Mouse (Mus musculus) erythroblast, adult 5-6 weeks (primary cell): ENCODE measurements around the gene Thsd7a. TPM values are rescaled to one million over a fixed set of nuclear protein-coding genes. Genes with fewer than 3 reads are reported as not detected.

Experiments
- ATAC-seq: replicated peaks from 2 replicates; pipeline ENCODE4 v1.8.0; 2016; ENCODE audit warnings: moderate number of reproducible peaks, mild to moderate bottlenecking, moderate TSS enrichment, inconsistent platforms; ENCODE audit not compliant: poor library complexity, low FRiP score, severe bottlenecking
- total RNA-seq, 2 experiments: library from RNA; stranded (forward) in 1 of 2; stranded (reverse) in 1 of 2; fragments of 150-400 nt in 1 of 2; fragments of 200-764, 138-1000 nt in 1 of 2; gene quantifications; 2 replicates each; pipeline versions ENCODE4 v1.2.3 to v1.2.4; 2015 to 2017; ENCODE audit warnings: low replicate concordance in 2 of 2

Thsd7a gene
- total RNA-seq, 2 experiments from 2014 or later: 0.09 to 1.3 TPM

- ATAC-seq: no peak
These were observed 50.1 kb downstream of the Thsd7a start for GRCm38 (mm10) chr6:12699089-12699488.

GRCm38 (mm10) chr6:12693689-12694088 is 55.5 kb downstream of the Thsd7a start:
- ATAC-seq: no peak

- no peak for ATAC-seq
These were observed 56.0 kb downstream of the Thsd7a start for GRCm38 (mm10) chr6:12693239-12693638.

DNA sequence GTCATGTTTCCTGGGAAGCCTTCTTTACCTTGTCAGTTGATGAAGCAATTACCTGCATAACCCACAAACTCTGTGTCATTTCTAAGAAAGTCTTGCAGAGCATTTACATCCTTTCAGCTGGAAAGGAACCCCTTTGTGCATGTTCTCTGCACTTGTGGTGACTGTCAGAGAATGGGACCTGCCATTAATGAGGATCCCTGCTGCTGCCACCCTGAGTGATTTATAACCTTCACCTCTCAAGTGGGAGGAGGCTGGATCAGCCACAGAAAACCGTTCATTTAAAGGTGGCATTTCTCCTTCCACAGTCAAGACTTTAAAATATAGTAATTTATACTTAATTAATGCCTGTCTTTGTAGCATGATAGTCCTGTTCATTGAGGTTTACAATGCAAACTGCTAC is 99.6 kb downstream of the Thsd7a start:
- ATAC-seq: no peak

DNA sequence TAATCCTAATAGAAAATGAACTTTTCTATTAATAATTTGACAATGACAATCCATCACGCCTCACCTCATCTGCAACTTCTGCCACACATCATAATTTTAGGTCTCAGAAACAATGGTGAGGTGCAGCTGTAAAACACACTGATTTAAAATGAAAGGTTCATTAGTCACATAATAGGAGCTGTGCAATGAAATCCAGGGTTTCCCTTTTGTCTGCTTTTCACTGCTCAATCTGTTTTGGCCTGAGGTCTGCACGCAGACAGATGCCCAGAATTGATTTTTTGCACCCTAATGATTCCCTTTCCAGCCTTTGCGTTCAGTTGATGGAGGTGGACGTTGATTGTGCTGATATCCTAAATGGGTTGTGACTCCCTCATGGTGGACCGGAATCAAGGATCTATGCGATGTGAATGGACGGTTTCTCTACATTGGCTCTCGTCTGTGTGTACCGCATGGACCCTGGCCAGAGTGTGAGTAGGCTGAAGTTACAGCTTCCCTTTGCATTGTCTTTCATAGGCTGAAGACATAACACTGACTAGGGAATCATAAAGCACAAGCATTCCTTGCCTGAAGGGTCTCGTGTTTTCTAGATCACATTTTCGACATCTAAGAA is 120.5 kb downstream of the Thsd7a start:
- ATAC-seq: no peak

GRCm38 (mm10) chr6:12606638-12607246 is 142.5 kb downstream of the Thsd7a start:
- ATAC-seq: no peak

DNA sequence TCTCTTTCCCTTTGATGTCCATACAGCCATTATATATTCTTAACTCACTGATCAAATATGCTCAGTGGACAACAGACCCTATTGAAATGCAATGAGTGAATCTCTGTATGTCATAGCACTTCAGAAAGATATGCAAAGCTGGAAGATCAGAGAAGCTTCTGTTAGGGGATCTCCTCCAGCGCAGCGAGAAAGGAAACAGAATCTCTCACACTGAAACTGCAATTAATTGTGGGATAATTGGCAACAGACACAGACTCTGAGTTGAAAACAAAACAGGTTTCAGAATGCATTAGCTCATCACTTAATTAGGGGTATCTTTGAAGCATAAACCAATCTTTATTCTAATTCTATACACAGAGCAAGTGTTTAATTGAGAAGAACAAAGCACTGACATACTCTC is 146.3 kb downstream of the Thsd7a start:
- ATAC-seq: no peak

GRCm38 (mm10) chr6:12602161-12602560 is 147.0 kb downstream of the Thsd7a start:
- no peak for ATAC-seq

GRCm38 (mm10) chr6:12584456-12584855 is 164.8 kb downstream of the Thsd7a start:
- ATAC-seq: no peak

GRCm38 (mm10) chr6:12581143-12581542 is 168.1 kb downstream of the Thsd7a start:
- ATAC-seq: no peak

GRCm38 (mm10) chr6:12575619-12576216 is 173.5 kb downstream of the Thsd7a start:
- ATAC-seq: no peak

- no peak for ATAC-seq
These were observed 177.0 kb downstream of the Thsd7a start for GRCm38 (mm10) chr6:12572202-12572601.

DNA sequence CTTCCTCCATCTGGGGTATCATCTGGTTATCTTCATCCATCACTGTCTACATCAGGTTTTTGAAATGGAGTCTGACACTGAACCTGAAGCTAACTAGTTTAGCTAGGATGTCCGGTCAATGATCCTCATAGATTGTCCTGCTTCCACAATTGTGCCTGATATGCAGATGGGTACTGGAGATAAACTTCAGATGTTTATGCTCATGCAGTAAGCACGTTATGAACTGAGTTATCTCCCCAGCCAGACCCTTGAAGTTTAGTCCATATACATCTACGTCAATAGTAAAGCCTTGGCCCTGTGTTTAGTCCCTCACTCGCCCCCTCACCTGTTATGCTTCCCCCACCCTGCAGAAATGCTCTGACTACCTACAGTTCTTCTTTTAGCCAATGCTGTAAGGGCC is 184.1 kb downstream of the Thsd7a start:
- no peak for ATAC-seq

DNA sequence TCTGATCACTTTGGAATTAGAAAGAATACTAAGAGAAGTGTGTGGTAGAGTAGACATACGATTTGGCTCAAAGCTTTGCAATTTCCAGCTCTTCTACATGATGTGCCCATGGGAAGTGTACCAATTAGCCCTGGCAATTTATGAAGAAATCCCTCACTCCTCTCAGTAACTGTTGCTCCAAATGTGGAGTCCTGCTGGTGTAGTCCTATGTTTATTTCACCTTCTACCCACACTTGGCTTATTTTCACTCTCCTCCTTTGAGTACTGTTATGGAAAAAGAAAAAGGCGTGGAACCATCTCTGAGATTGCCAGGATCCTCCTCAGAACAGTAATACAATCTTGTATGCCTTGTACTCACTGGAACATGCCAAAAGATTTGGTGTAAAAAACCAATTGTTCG is 186.9 kb downstream of the Thsd7a start:
- ATAC-seq: no peak

DNA sequence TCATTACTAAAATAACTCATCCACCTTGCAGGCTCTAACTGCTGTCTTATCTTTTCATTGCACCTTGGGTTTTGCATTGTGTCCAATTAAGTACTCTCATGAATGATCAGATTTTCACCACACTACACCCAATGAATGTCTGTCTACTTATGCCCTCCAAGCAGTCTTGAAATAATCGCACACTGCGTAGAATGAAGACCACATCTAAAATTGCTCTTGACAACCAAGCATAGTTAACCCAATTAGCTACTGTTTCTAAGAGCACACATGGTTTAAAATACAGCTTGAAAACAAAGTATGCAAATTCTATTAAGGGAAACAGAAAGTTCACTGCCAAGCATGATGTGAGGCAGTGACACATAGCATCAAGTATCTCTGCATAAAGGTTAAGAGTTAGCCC is 188.7 kb downstream of the Thsd7a start:
- ATAC-seq: no peak

- no peak for ATAC-seq
These were observed 193.8 kb downstream of the Thsd7a start for GRCm38 (mm10) chr6:12555114-12556099.

GRCm38 (mm10) chr6:12551176-12551575 is 198.0 kb downstream of the Thsd7a start:
- no peak for ATAC-seq

- no peak for ATAC-seq
These were observed 199.1 kb downstream of the Thsd7a start for GRCm38 (mm10) chr6:12550054-12550655.

DNA sequence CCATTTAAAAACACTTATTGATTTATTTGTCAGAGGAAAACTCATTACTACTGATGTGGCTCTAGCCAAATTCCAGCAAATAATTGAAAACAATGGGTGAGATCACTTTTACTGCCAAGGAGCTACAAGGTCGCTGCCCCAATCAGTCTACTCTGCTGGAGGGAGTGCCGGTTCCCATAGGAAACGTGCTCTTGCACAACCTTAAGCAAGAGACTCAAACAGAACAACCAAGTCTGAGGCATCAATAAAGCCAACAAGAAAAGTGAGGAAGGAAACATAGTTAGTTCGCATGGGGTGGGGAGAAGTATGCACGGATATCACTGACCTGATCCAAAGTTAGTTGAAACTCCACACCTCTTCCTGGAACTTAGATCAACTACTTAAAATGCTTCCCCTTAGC is 205.1 kb downstream of the Thsd7a start:
- ATAC-seq: no peak

GRCm38 (mm10) chr6:12542496-12542895 is 206.7 kb downstream of the Thsd7a start:
- no peak for ATAC-seq
